ENCODE assay signal across 8 mouse cellular contexts in genomic region chr2:150558568-150558967, GRCm38 (mm10). TPM values are rescaled to one million over a fixed set of nuclear protein-coding genes. Genes with fewer than 3 reads are reported as not detected.
DNase-seq lines count a peak whose midpoint lies in the region; ATAC-seq and TF ChIP-seq lines count a peak whose summit lies in the region.

No protein-coding gene starts in this region.

- TF ChIP-seq CTCF in heart, adult 2 months (IDR thresholded peaks at IDR 0.05), result peak; percentile 67

- no peaks in the 10 kb centered on the region for H3K4me1 ChIP-seq in heart, adult 2 months (ENCODE audit: control insufficient read depth, insufficient read depth, low read length)

- DNase-seq in heart, adult 2 months, result no peak
- no peak for DNase-seq in heart, adult 9 months (ENCODE audit: low spot score in 2 of 2)
- DNase-seq in 3T3-L1 (ENCODE audit: low read depth, low spot score) (peak; percentile 65), MN1 (ENCODE audit: low spot score) (peak; percentile 59)
- peak; percentile 21 for DNase-seq in heart, postnatal 4 days
- DNase-seq in urinary bladder, adult 18-20 months (ENCODE audit: low spot score in 2 of 2), result no peak
- DNase-seq in urinary bladder, postnatal 14 days (ENCODE audit: low spot score), result no peak

- H3K27me3 ChIP-seq in heart, adult 2 months (ENCODE audit: control insufficient read depth, insufficient read depth, low read length), result no peaks in the 10 kb centered on the region

- H3K9ac ChIP-seq in heart, adult 2 months (ENCODE audit: low read depth, low read length), result no peak overlapping the region

- no peak overlapping the region for H3K27ac ChIP-seq in heart, adult 2 months

- TF ChIP-seq POLR2A in heart, adult 2 months (IDR thresholded peaks at IDR 0.05; ENCODE audit: insufficient read depth, low read depth, low read length), result no peak

- TF ChIP-seq EP300 in heart, adult 2 months (IDR thresholded peaks at IDR 0.05; ENCODE audit: insufficient read depth, low read depth, low read length), result no peak

- no peak overlapping the region for H3K4me3 ChIP-seq in heart, adult 2 months

- H3K79me2 ChIP-seq in heart, adult 2 months (replicated peaks; ENCODE audit: control insufficient read depth, insufficient read depth, low read length), result no peaks in the 10 kb centered on the region

- WGBS in heart, adult 2 months, result 36% methylated on average over 3 of the region's 3 CpGs

- ATAC-seq in megakaryocyte, adult 5-6 weeks (ENCODE audit: poor library complexity, severe bottlenecking), result peak; percentile 96

- intact Hi-C loops in heart, adult 2 months (cut with DNase I), result loop anchor here (2.0 kb wide), 1 partner anchor 116 kb away; no protein-coding TSS in a partner anchor

- H3K36me3 ChIP-seq in heart, adult 2 months (ENCODE audit: control insufficient read depth, insufficient read depth, low read length), result no peaks in the 10 kb centered on the region

RNA-seq across cellular contexts. Expression of gene Cst7, which starts 11.6 kb away (rescaled TPM):
- not detected for total RNA-seq in heart, adult 2 months (2021)
- 0.47 TPM in 1 of 2 replicates, not detected in the other for polyA plus RNA-seq in heart, adult 2 months (2012; rRNA removed)
- total RNA-seq in heart, postnatal 4 days (2021), result not detected
- total RNA-seq in megakaryocyte, adult 5-6 weeks (2015), result 36.9 and 41.1 TPM in 2 replicates
- 24.5 and 39.6 TPM in 2 replicates for total RNA-seq in megakaryocyte, adult 5-6 weeks (2017)

RNA-seq across cellular contexts. Expression of gene Apmap, which starts 49.8 kb away (rescaled TPM):
- total RNA-seq in heart, adult 2 months (2021), result 10 to 100 TPM; 52.6 to 56.9 TPM
- 37.5 and 59.4 TPM in 2 replicates for polyA plus RNA-seq in heart, adult 2 months (2012; rRNA removed)
- 10 to 100 TPM; 33.5 to 37.6 TPM for total RNA-seq in heart, postnatal 4 days (2021)
- total RNA-seq in megakaryocyte, adult 5-6 weeks (2015), result 22.2 and 25.1 TPM in 2 replicates
- total RNA-seq in megakaryocyte, adult 5-6 weeks (2017), result 39.1 and 39.8 TPM in 2 replicates

Comparison
In these comparisons a context has a peak if more than half of its experiments do, and no peak if none do; other contexts are left out.
1. DNase-seq: peak in 3T3-L1 (single experiment), MN1 (single experiment) and heart, postnatal 4 days (single experiment); none in heart, adult 2 months (0 of 2), heart, adult 9 months (0 of 2), urinary bladder, adult 18-20 months (0 of 2) and urinary bladder, postnatal 14 days (single experiment).
2. RNA of gene Cst7, which starts 11.6 kb away (total RNA-seq): 24.5 to 41.1 TPM in megakaryocyte, adult 5-6 weeks; not detected in heart, postnatal 4 days and not detected in heart, adult 2 months; every median in the first group is over 10 times any median in the second.